Mouse (Mus musculus): Measurements from ENCODE around the gene Cdk6.

DNA sequence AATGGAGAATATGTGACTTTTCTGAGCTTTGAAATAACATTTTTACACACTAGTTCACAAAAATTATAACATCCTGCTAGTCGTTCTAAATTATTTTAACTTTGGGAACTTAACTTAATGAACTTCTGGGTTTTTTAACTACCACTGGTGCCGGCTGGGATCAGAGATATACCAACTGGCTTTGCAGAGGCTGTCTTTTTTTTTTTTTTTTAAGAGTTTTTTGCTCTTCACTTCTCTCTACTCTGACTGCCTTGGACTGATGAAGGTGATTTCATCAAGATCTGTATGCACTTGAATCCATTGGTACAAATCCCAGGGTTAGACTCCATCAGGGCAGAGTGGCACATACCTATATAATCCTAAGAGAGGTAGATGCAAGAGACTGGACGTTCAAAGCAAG, 11.5 kb downstream of the Cdk6 start:
- TF ChIP-seq ZNF384 (IDR thresholded peaks at IDR 0.05; ENCODE audit: low read depth, low read length) (no peak), HCFC1 (IDR thresholded peaks at IDR 0.05; ENCODE audit: borderline replicate concordance, insufficient read depth, low read length) (no peak), CHD2 (IDR thresholded peaks at IDR 0.05; ENCODE audit: low read depth, low read length) (no peak)
